Comparison of ENCODE assay signal across 8 mouse cellular contexts in genomic region chr5:117978159-117978697, GRCm38 (mm10). TPM values are rescaled to one million over a fixed set of nuclear protein-coding genes. Genes with fewer than 3 reads are reported as not detected.
DNase-seq lines count a peak whose midpoint lies in the region; ATAC-seq and TF ChIP-seq lines count a peak whose summit lies in the region.

No protein-coding gene starts in this region.

- H3K4me1 ChIP-seq in kidney, embryonic 16.5 days (ENCODE audit: insufficient read depth, low read length): peaks cover 21% of the 10 kb centered on the region
- H3K4me1 ChIP-seq in embryonic facial prominence, embryonic 13.5 days: peaks cover 22% of the 10 kb centered on the region
- H3K4me1 ChIP-seq in intestine, embryonic 16.5 days (ENCODE audit: control insufficient read depth, insufficient read depth, low read length): peaks cover 28% of the 10 kb centered on the region
- H3K4me1 ChIP-seq in midbrain, postnatal 0 days (ENCODE audit: insufficient read depth, low read length): peaks cover 7% of the 10 kb centered on the region; the same call in 1 of the 2 replicates

- WGBS in kidney, embryonic 16.5 days: 42% methylated on average over 17 of the region's 17 CpGs
- 57% methylated on average over 17 of the region's 17 CpGs for WGBS in embryonic facial prominence, embryonic 13.5 days
- 52% methylated on average over 17 of the region's 17 CpGs for WGBS in intestine, embryonic 16.5 days
- WGBS in midbrain, postnatal 0 days: 35% methylated on average over 17 of the region's 17 CpGs

- H3K4me3 ChIP-seq in kidney, embryonic 16.5 days (ENCODE audit: low read length): peak overlapping the region; percentile 94
- H3K4me3 ChIP-seq in embryonic facial prominence, embryonic 13.5 days: peak overlapping the region; percentile 99
- H3K4me3 ChIP-seq in intestine, embryonic 16.5 days (ENCODE audit: low read length): peak overlapping the region; percentile 98
- H3K4me3 ChIP-seq in midbrain, postnatal 0 days (ENCODE audit: low read depth, low read length): peak overlapping the region; percentile 99

- H3K4me2 ChIP-seq in kidney, embryonic 16.5 days (replicated peaks; ENCODE audit: low read depth, low read length): peak overlapping the region; percentile 85
- H3K4me2 ChIP-seq in embryonic facial prominence, embryonic 13.5 days: peak overlapping the region; percentile 73
- peak overlapping the region; percentile 84 for H3K4me2 ChIP-seq in intestine, embryonic 16.5 days (ENCODE audit: low read depth, low read length)
- peak overlapping the region; percentile 53 for H3K4me2 ChIP-seq in midbrain, postnatal 0 days (ENCODE audit: low read depth, low read length, poor library complexity, severe bottlenecking)

- H3K27ac ChIP-seq in kidney, embryonic 16.5 days (ENCODE audit: low read length): 0 out of 2 replicates have a peak overlapping the region, but pooled peaks have one; percentile 16
- no peak overlapping the region for H3K27ac ChIP-seq in embryonic facial prominence, embryonic 13.5 days
- no peak overlapping the region for H3K27ac ChIP-seq in intestine, embryonic 16.5 days (ENCODE audit: low read length)
- peak overlapping the region; percentile 8; the same call in 1 of the 2 replicates for H3K27ac ChIP-seq in midbrain, postnatal 0 days (ENCODE audit: low read depth, low read length)

- DNase-seq in kidney, postnatal 4 days: no peak
- no peak for DNase-seq in midbrain, postnatal 0 days (ENCODE audit: low spot score)
- DNase-seq in frontal cortex, postnatal 10 days (ENCODE audit: low spot score in 2 of 2): no peak
- DNase-seq in thymus, postnatal 0 days (ENCODE audit: low spot score): no peak
- DNase-seq in testis, postnatal 10 days (ENCODE audit: low spot score): no peak

- ATAC-seq in kidney, embryonic 16.5 days (ENCODE audit: low FRiP score, low TSS enrichment): no peak
- no peak for ATAC-seq in embryonic facial prominence, embryonic 13.5 days (ENCODE audit: insufficient number of reproducible peaks, insufficient read depth, low FRiP score, low TSS enrichment, low read depth)
- ATAC-seq in intestine, embryonic 16.5 days: no peak
- ATAC-seq in midbrain, postnatal 0 days (ENCODE audit: low FRiP score): no peak

- peaks cover 28% of the 10 kb centered on the region for H3K36me3 ChIP-seq in kidney, embryonic 16.5 days (ENCODE audit: insufficient read depth, low read length)
- peaks cover 40% of the 10 kb centered on the region for H3K36me3 ChIP-seq in embryonic facial prominence, embryonic 13.5 days
- H3K36me3 ChIP-seq in intestine, embryonic 16.5 days (ENCODE audit: control insufficient read depth, insufficient read depth, low read length): peaks cover 12% of the 10 kb centered on the region; the same call in 1 of the 2 replicates
- peaks cover 25% of the 10 kb centered on the region; the same call in 1 of the 2 replicates for H3K36me3 ChIP-seq in midbrain, postnatal 0 days (ENCODE audit: insufficient read depth, low read length)

- no peaks in the 10 kb centered on the region for H3K9me3 ChIP-seq in kidney, embryonic 16.5 days (ENCODE audit: low read length)
- H3K9me3 ChIP-seq in embryonic facial prominence, embryonic 13.5 days: no peaks in the 10 kb centered on the region
- no peaks in the 10 kb centered on the region for H3K9me3 ChIP-seq in intestine, embryonic 16.5 days (ENCODE audit: control insufficient read depth, low read length)
- no peaks in the 10 kb centered on the region for H3K9me3 ChIP-seq in midbrain, postnatal 0 days (ENCODE audit: low read length)

- H3K9ac ChIP-seq in kidney, embryonic 16.5 days (replicated peaks; ENCODE audit: low read length): peak overlapping the region; percentile 95
- peak overlapping the region; percentile 94 for H3K9ac ChIP-seq in embryonic facial prominence, embryonic 13.5 days
- H3K9ac ChIP-seq in intestine, embryonic 16.5 days (ENCODE audit: low read depth, low read length): peak overlapping the region; percentile 92
- peak overlapping the region; percentile 98 for H3K9ac ChIP-seq in midbrain, postnatal 0 days (replicated peaks; ENCODE audit: low read length, poor library complexity, severe bottlenecking)

- no peaks in the 10 kb centered on the region for H3K27me3 ChIP-seq in kidney, embryonic 16.5 days (ENCODE audit: insufficient read depth, low read length)
- H3K27me3 ChIP-seq in embryonic facial prominence, embryonic 13.5 days: no peaks in the 10 kb centered on the region
- H3K27me3 ChIP-seq in intestine, embryonic 16.5 days (replicated peaks; ENCODE audit: control insufficient read depth, insufficient read depth, low read length): no peaks in the 10 kb centered on the region
- no peaks in the 10 kb centered on the region for H3K27me3 ChIP-seq in midbrain, postnatal 0 days (ENCODE audit: insufficient read depth, low read length)

- no peak for TF ChIP-seq CTCF in midbrain, postnatal 0 days (IDR thresholded peaks at IDR 0.05)

RNA-seq across cellular contexts. Expression of gene Fbxo21, which starts 1.7 kb away (rescaled TPM):
- 85.6 and 87.5 TPM in 2 replicates for polyA plus RNA-seq in kidney, embryonic 16.5 days (2015; fragmentation: Nextera tagmentation; extraction: Ambion mirVana)
- polyA plus RNA-seq in embryonic facial prominence, embryonic 13.5 days (2015; fragmentation: Nextera tagmentation; extraction: Ambion mirVana): 73.7 TPM in 2 replicates
- polyA plus RNA-seq in intestine, embryonic 16.5 days (2015; fragmentation: Nextera tagmentation; extraction: Ambion mirVana): 50.1 and 51.0 TPM in 2 replicates
- 203 and 212 TPM in 2 replicates for total RNA-seq in midbrain, postnatal 0 days (2014; rRNA removed)
- 149 and 156 TPM in 2 replicates for polyA plus RNA-seq in midbrain, postnatal 0 days (2015; fragmentation: Nextera tagmentation; extraction: Ambion mirVana)
- polyA plus RNA-seq in thymus, postnatal 0 days (2015; fragmentation: Nextera tagmentation; extraction: Ambion mirVana): 28.1 and 28.2 TPM in 2 replicates

RNA-seq across cellular contexts. Expression of gene Tesc, which starts 49.3 kb away (rescaled TPM):
- polyA plus RNA-seq in kidney, embryonic 16.5 days (2015; fragmentation: Nextera tagmentation; extraction: Ambion mirVana): 20.9 and 23.9 TPM in 2 replicates
- 7.3 and 9.2 TPM in 2 replicates for polyA plus RNA-seq in embryonic facial prominence, embryonic 13.5 days (2015; fragmentation: Nextera tagmentation; extraction: Ambion mirVana)
- polyA plus RNA-seq in intestine, embryonic 16.5 days (2015; fragmentation: Nextera tagmentation; extraction: Ambion mirVana): 3.6 and 4.0 TPM in 2 replicates
- total RNA-seq in midbrain, postnatal 0 days (2014; rRNA removed): 3.6 and 4.7 TPM in 2 replicates
- polyA plus RNA-seq in midbrain, postnatal 0 days (2015; fragmentation: Nextera tagmentation; extraction: Ambion mirVana): 5.5 and 8.2 TPM in 2 replicates
- 13.7 and 15.8 TPM in 2 replicates for polyA plus RNA-seq in thymus, postnatal 0 days (2015; fragmentation: Nextera tagmentation; extraction: Ambion mirVana)

Comparison
In these comparisons a context has a peak if more than half of its experiments do, and no peak if none do; other contexts are left out.
1. H3K27ac ChIP-seq: peak in kidney, embryonic 16.5 days (single experiment) and midbrain, postnatal 0 days (single experiment); none in embryonic facial prominence, embryonic 13.5 days (single experiment) and intestine, embryonic 16.5 days (single experiment).
2. Peak in every context shown above with its lines, with median percentiles within 50 percentile points of each other: H3K4me2 ChIP-seq, H3K4me3 ChIP-seq and H3K9ac ChIP-seq.